Mouse (Mus musculus) layer of hippocampus, adult 2 months (tissue): Measurements from ENCODE around the gene Ilf2. TPM values are rescaled to one million over a fixed set of nuclear protein-coding genes. Genes with fewer than 3 reads are reported as not detected.

Experiments
- DNase-seq, 2 experiments: peaks; one replicate each; pipeline ENCODE4 v3.0.0; 2022; ENCODE audit warnings: low spot score in 2 of 2
- H3K27ac ChIP-seq: fragments of 200-600 bp; 2 replicates; pipeline ENCODE4 v1.8.1; 2022
- H3K4me3 ChIP-seq: fragments of 200-600 bp; 2 replicates; pipeline ENCODE4 v1.8.1; 2022; ENCODE audit warnings: mild to moderate bottlenecking
- CTCF ChIP-seq: fragments of 200-600 bp; conservative IDR thresholded peaks from 2 replicates; pipeline ENCODE4 v1.8.1; 2022; ENCODE audit warnings: antibody characterized with exemption, mild to moderate bottlenecking, moderate library complexity
- total RNA-seq, 2 experiments: library from RNA; stranded (reverse); gene quantifications; 2 replicates each; pipeline ENCODE4 v1.2.3; 2021

Gene Ilf2
- total RNA-seq, 2 experiments from 2014 or later: 85.4 to 88.0 TPM

- TF ChIP-seq CTCF: no peak
- DNase-seq: no peak
- H3K27ac ChIP-seq: no peak overlapping the region
- H3K4me3 ChIP-seq: no peak overlapping the region
Measured at GRCm38 (mm10) chr3:90517711-90518110, 41.8 kb downstream of the Ilf2 start.

GRCm38 (mm10) chr3:90525421-90525820 is 49.5 kb downstream of the Ilf2 start:
- Histone ChIP-seq H3K4me3 (no peak overlapping the region), H3K27ac (peak overlapping the region; percentile 24; the same call in 1 of the 2 replicates)
- peak; percentile 91 for TF ChIP-seq CTCF
- DNase-seq: peak; percentile 53 to 71

- TF ChIP-seq CTCF: no peak
- DNase-seq: no peak
- Histone ChIP-seq H3K27ac (peak overlapping the region; percentile 24; the same call in 1 of the 2 replicates), H3K4me3 (no peak overlapping the region)
Measured at GRCm38 (mm10) chr3:90526076-90526475, 50.1 kb downstream of the Ilf2 start.

- Histone ChIP-seq H3K4me3 (no peak within 1 kb of the TSS), H3K27ac (peak within 1 kb of the TSS; percentile 24; the same call in 1 of the 2 replicates)
- DNase-seq: no peak
- no peak for TF ChIP-seq CTCF
Measured at GRCm38 (mm10) chr3:90526580-90526979, 50.7 kb downstream of the Ilf2 start, which contains the start of gene S100a14. S100a14 (plus strand) TSS chr3:90526856.

GRCm38 (mm10) chr3:90527291-90527873 is 51.5 kb downstream of the Ilf2 start:
- TF ChIP-seq CTCF: no peak
- Histone ChIP-seq H3K27ac (no peak overlapping the region), H3K4me3 (no peak overlapping the region)
- DNase-seq: no peak

GRCm38 (mm10) chr3:90531713-90532112 is 55.8 kb downstream of the Ilf2 start:
- Histone ChIP-seq H3K4me3 (no peak overlapping the region), H3K27ac (no peak overlapping the region)
- DNase-seq: no peak
- no peak for TF ChIP-seq CTCF

- no peak for DNase-seq
- Histone ChIP-seq H3K27ac (no peak overlapping the region), H3K4me3 (no peak overlapping the region)
- TF ChIP-seq CTCF: no peak
Measured at GRCm38 (mm10) chr3:90535446-90535845, 59.5 kb downstream of the Ilf2 start.

GRCm38 (mm10) chr3:90537141-90537904 is 61.4 kb downstream of the Ilf2 start, which contains the start of gene S100a16:
S100a16 (plus strand) TSS chr3:90537254.
- Histone ChIP-seq H3K27ac (peak within 1 kb of the TSS; percentile 92), H3K4me3 (peak within 1 kb of the TSS; percentile 52)
- peak; percentile 54 to 61 for DNase-seq
- TF ChIP-seq CTCF: no peak

GRCm38 (mm10) chr3:90537905-90538296 is 62.0 kb downstream of the Ilf2 start:
- DNase-seq: no peak
- no peak for TF ChIP-seq CTCF
- Histone ChIP-seq H3K27ac (peak overlapping the region; percentile 92), H3K4me3 (peak overlapping the region; percentile 52)

Other genes starting within 250 kb of the Ilf2 start
- 10 to 100 TPM; 44.3 to 45.3 TPM for gene Jtb, start 244.5 kb upstream of the Ilf2 start, total RNA-seq
- not detected for gene Creb3l4, start 232.6 kb upstream of the Ilf2 start, total RNA-seq
- gene Slc39a1, start 228.0 kb upstream of the Ilf2 start, total RNA-seq: 10 to 100 TPM; 42.5 to 45.5 TPM
- 10 to 100 TPM; 38.3 to 49.5 TPM for gene Crtc2, start 222.0 kb upstream of the Ilf2 start, total RNA-seq
- gene Dennd4b, start 210.9 kb upstream of the Ilf2 start, total RNA-seq: 10 to 100 TPM; 33.7 to 35.6 TPM
- gene Gatad2b, start 182.9 kb upstream of the Ilf2 start, total RNA-seq: 100 to 1,000 TPM; 107 to 108 TPM
- gene Slc27a3, start 86.2 kb upstream of the Ilf2 start, total RNA-seq: 10 to 100 TPM; 15.0 to 17.2 TPM
- 10 to 100 TPM; 74.1 to 75.4 TPM for gene Ints3, start 42.5 kb upstream of the Ilf2 start, total RNA-seq
- gene Npr1, start 10.3 kb upstream of the Ilf2 start, total RNA-seq: 1 to 10 TPM; 6.5 to 7.4 TPM
- 10 to 100 TPM; 53.4 to 54.5 TPM for gene Snapin, start 14.9 kb downstream of the Ilf2 start, total RNA-seq
- 100 to 1,000 TPM; 152 to 153 TPM for gene Chtop, start 33.4 kb downstream of the Ilf2 start, total RNA-seq
- gene S100a1, start 38.3 kb downstream of the Ilf2 start, total RNA-seq: 10 to 100 TPM; 89.9 to 92.1 TPM
- gene S100a13, start 38.3 kb downstream of the Ilf2 start, total RNA-seq: 10 to 100 TPM; 20.2 to 20.6 TPM
- gene S100a14, start 50.7 kb downstream of the Ilf2 start, total RNA-seq: under 1 TPM; 0.49 to 0.95 TPM
- 10 to 100 TPM; 79.0 to 82.8 TPM for gene S100a16, start 61.1 kb downstream of the Ilf2 start, total RNA-seq
- under 1 TPM; 0.64 to 0.79 TPM for gene S100a3, start 84.5 kb downstream of the Ilf2 start, total RNA-seq
- not detected for gene S100a2, start 114.1 kb downstream of the Ilf2 start, total RNA-seq
- gene Gm42674, start 125.8 kb downstream of the Ilf2 start, total RNA-seq: not detected
- gene S100a4, start 127.6 kb downstream of the Ilf2 start, total RNA-seq: 1 to 10 TPM; 3.4 to 5.7 TPM
- gene S100a5, start 132.4 kb downstream of the Ilf2 start, total RNA-seq: not detected
- gene S100a6, start 136.8 kb downstream of the Ilf2 start, total RNA-seq: 10 to 100 TPM; 18.4 to 21.8 TPM
- under 1 TPM; 0.37 to 0.67 TPM for gene S100a7a, start 177.9 kb downstream of the Ilf2 start, total RNA-seq
- not detected for gene S100a8, start 192.9 kb downstream of the Ilf2 start, total RNA-seq
- gene S100a9, start 219.6 kb downstream of the Ilf2 start, total RNA-seq: not detected